Mouse (Mus musculus): ENCODE results near the gene Gpatch4.

DNA sequence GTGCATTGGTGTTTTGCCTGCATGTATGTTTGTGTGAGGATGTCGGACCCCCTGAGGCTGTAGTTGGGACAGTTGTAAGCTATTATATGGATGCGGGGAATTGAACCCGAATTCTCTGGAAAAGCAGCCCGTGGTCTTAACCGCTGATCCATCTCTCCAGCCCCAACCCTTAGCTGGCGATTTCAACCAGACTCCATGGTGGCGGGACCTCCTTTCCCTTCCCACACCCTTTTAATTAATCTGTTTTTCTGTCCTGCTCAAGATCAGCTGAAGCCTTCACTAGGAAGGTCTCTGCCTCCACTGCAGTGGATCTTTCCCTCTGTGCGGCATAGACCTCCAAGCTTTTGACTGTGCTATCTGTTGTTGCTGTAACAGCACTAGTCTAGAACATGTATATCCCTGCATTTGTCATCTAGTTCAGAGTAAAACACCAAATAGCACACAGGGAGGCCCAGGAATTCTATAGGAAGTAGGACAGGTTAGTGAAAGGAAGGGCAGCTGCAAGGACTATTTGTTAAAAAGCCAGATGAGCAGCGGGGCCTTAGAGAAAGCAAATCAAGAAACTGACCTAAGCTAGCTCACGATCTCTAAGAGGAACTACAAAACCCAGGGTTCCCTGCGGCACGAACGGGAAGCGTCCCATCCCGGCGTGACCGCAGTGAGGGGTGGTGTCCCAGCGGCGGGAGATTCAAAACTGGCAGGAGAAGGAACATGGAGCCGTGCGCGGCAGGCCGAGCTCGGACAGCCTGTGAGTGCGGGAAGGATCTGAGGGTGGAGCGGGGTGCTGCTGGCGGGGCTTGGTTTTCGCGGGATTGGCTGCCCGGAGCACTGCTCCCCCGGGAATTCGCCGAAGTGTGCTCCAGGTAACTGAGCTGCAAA lies 38.7 kb downstream of the Gpatch4 start, which contains the start of gene Iqgap3:
- 0 out of 2 replicates have a peak, but pooled peaks have one; percentile 38 for TF ChIP-seq CHD2 (IDR thresholded peaks at IDR 0.05; ENCODE audit: low read depth, low read length)
- peak; percentile 93 for TF ChIP-seq HCFC1 (IDR thresholded peaks at IDR 0.05; ENCODE audit: borderline replicate concordance, insufficient read depth, low read length)

Measured in ES-E14 (cell line).